Mouse (Mus musculus) adrenal gland, postnatal 36 days (tissue): ENCODE measurements around the gene Pls1. TPM values are rescaled to one million over a fixed set of nuclear protein-coding genes. Genes with fewer than 3 reads are reported as not detected.
A peak's percentile ranks its signal among the peaks of the same experiment; 100 is the strongest.

Experiments
- DNase-seq, 2 experiments: peaks; one replicate each; pipeline ENCODE4 v3.0.0; 2021; ENCODE audit warnings: mixed read lengths in 1 of 2
- total RNA-seq, 2 experiments: library from RNA; stranded (reverse); gene quantifications; 2 replicates each; pipeline ENCODE4 v1.2.3; 2021

Pls1 gene
- total RNA-seq, 2 experiments from 2014 or later = 3.9 to 10.0 TPM

DNA sequence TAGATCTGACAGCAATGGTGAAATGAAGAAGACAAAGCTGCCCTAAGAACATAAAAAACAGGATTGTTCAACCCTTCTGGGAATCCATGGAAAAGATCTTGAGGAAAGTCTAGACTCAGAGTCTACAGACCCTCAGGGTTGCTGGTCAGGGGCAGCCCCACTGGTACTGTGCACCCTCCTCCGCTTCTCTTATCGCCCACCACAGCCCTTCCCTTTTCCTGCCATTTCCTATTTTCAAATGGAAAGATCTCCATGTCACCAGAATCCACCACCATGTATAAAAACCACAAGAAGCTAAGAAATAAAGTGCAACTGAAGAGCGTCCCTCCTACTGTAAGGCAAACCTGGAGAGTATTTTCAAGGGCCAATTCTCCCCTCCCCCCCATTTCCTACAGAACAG is 41.3 kb downstream of the Pls1 start:
- no peak for DNase-seq

GRCm38 (mm10) chr9:95801610-95802451 is 43.3 kb downstream of the Pls1 start:
- no peak for DNase-seq

DNA sequence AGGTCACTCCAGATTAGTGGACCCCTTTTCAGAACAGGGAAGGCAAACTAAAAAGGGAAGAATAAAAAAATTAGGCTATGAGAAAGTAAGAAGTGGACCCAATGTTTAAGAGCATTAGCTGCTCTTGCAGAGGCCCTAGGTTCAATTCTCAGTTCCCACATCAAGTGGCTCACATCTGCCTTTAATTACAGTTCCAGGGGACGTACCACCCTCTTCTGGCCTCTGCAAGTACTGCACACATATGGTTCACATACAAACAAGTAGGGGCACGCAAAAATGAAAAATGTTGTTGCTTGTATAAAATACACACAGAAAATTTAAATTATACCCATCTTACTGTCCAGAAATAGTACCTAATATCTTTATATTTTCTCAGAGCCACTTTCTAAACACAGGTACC is 48.8 kb downstream of the Pls1 start:
- DNase-seq = no peak

GRCm38 (mm10) chr9:95795844-95796243 is 49.3 kb downstream of the Pls1 start:
- DNase-seq = no peak

DNA sequence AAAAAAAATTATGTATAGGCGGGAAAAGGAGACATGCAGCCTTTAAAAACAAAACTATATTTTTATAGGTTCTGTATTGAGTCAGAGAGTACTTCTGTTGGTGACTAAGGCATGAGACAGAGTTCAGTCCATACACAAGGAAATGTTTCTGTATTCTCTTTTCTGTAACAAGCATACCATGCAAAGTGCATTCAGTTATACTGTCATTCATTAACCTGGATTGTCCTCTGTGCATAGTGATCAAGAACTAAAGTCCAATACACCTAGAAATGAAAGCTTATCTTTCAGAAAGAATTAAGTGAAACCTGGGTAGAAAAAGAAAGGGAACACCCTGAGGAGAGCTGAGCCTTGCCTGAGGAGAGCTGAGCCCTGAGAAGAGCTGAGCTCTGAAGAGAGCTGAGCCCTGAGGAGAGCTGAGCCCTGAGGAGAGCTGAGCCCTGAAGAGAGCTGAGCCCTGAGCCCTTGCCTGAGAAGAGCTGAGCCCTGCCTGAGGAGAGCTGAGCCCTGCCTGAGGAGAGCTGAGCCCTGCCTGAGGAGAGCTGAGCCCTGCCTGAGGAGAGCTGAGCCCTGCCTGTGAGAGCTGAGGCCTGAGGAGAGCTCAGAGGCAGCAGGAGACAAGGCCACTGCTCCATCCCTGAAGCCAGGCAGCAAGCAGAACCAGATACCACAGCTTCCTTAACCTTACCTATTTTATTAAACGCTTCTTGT is 49.9 kb downstream of the Pls1 start:
- no peak for DNase-seq

- DNase-seq = no peak
Observed at GRCm38 (mm10) chr9:95793986-95794744, 50.9 kb downstream of the Pls1 start.

DNA sequence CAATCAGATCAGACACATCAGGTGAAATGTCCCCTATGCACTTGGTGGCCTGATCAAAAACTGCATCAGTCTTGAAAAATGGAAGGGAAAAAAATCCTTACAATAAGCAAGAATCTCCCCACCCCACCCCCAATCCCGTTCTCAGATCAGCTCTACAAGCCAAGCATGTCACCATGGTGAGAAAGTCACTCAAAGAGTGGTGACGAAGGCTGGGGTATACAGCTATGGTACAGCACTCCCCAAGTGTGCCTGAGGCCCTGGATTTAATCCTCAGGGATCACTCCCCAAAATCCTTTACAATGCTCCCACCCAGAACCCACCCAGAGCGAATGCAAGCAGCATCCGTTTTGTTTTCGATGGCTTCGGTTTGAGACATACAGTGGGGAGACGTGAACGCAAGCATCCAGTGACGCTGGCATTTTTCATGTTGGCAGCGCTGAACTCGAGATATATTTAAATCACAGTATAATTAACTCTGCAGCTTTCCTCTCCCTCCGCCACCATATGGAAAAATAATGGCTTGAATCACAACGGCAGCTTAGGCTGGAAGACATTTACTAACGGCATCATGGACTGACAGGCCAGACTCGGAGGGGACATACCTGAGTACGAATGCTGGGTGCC is 60.1 kb downstream of the Pls1 start:
- no peak for DNase-seq

GRCm38 (mm10) chr9:95783646-95784293 is 61.3 kb downstream of the Pls1 start:
- no peak for DNase-seq

DNA sequence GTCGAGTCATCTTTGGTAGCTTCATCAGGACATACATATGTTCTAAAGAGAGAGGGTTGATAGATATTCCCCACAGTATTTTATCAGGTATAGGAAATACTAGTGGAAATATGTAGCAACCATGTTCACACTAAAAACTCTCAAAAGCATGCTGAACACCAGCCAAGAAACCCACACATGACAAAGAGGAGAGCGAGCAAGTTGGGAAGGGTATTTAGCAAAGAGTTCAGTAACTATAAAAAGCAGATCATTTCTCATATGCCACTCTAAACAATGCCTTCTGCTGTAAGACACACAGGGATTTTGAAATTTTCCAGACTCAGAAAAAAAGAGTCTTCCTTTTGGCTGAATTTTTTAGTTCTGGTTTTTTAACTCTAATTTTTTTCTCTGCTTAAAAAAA is 73.4 kb downstream of the Pls1 start:
- no peak for DNase-seq

GRCm38 (mm10) chr9:95763218-95763617 is 81.9 kb downstream of the Pls1 start:
- no peak for DNase-seq

DNA sequence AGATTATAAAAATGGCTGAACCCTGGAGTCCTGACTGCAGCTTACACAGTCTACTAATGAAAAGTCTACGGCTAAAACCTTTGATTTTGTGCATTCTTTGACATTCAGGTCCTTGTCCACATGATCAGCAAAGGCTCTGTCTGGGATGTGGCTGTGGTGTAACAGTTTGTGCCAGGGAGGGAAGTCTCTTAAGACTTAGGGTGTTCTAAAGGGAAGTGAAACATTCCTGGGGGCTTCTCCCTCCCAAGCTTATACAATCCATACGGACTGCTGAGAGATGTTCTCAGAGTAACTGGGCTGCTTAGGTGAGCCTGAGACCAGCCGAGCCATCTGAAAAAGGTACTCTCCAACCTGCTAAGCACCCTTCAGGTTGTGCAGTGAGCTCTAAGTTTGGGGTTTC is 82.9 kb downstream of the Pls1 start:
- DNase-seq = no peak

- no peak for DNase-seq
Observed at GRCm38 (mm10) chr9:95761381-95761780, 83.7 kb downstream of the Pls1 start.

- DNase-seq = no peak
Observed at GRCm38 (mm10) chr9:95750746-95751145, 94.4 kb downstream of the Pls1 start.

- DNase-seq = peak; percentile 82 to 90
Observed at GRCm38 (mm10) chr9:95750037-95750511, 95.0 kb downstream of the Pls1 start, which contains the start of gene Trpc1. Trpc1 (minus strand) TSS chr9:95750375.

- peak; percentile 0 to 9 for DNase-seq
Observed at GRCm38 (mm10) chr9:95749461-95749928, 95.6 kb downstream of the Pls1 start.

- no peak for DNase-seq
Observed at GRCm38 (mm10) chr9:95747298-95747697, 97.8 kb downstream of the Pls1 start.

- no peak for DNase-seq
Observed at GRCm38 (mm10) chr9:95744845-95745613, 100.1 kb downstream of the Pls1 start.

- no peak for DNase-seq
Observed at GRCm38 (mm10) chr9:95736238-95736637, 108.9 kb downstream of the Pls1 start.

DNA sequence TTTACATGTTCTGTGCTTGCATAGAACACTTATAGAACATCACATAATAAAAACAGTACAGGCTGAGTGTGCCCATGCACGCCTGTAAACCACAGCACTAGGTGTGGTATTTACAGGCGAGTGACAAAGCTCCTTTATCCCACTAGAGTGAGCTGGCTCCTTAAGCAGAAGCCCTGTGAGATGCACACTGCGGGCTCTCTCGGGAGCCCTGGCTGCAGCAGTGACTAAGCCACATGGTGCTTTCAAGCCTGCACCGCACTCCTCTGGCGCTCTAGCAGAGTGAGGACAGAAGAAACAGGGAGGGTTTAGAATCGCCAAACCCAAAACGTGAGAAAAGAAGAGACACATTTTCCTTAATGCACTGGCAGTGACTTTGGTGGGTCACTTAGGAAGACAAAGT is 132.5 kb downstream of the Pls1 start:
- DNase-seq = no peak

- DNase-seq = no peak
Observed at GRCm38 (mm10) chr9:95708943-95709342, 136.2 kb downstream of the Pls1 start.

GRCm38 (mm10) chr9:95705371-95705770 is 139.7 kb downstream of the Pls1 start:
- DNase-seq = no peak
